Mouse (Mus musculus) heart, adult 2 months (tissue): ENCODE measurements around the gene Atoh7.

Source experiments
- CTCF ChIP-seq: fragments of 200-600 bp; IDR thresholded peaks from 2 replicates; pipeline ENCODE4 v1.8.1; 2022; ENCODE audit warnings: antibody characterized with exemption, mild to moderate bottlenecking, moderate library complexity
- EP300 ChIP-seq: fragments of 200-500 bp; IDR thresholded peaks from 2 replicates; pipeline ENCODE4 v1.6.1; 2011; ENCODE audit warnings: low read depth, low read length, control low read depth; ENCODE audit not compliant: insufficient read depth
- POLR2A ChIP-seq: fragments of 200-500 bp; IDR thresholded peaks from 2 replicates; pipeline ENCODE4 v1.6.1; 2011; ENCODE audit warnings: mild to moderate bottlenecking, low read depth, low read length, control low read depth; ENCODE audit not compliant: insufficient read depth

GRCm38 (mm10) chr10:63115881-63116280 is 16.4 kb downstream of the Atoh7 start:
- TF ChIP-seq CTCF, result no peak
- TF ChIP-seq POLR2A, result no peak
- TF ChIP-seq EP300, result no peak
